Comparison of ENCODE assay signal across 7 mouse cellular contexts in the genomic region with DNA sequence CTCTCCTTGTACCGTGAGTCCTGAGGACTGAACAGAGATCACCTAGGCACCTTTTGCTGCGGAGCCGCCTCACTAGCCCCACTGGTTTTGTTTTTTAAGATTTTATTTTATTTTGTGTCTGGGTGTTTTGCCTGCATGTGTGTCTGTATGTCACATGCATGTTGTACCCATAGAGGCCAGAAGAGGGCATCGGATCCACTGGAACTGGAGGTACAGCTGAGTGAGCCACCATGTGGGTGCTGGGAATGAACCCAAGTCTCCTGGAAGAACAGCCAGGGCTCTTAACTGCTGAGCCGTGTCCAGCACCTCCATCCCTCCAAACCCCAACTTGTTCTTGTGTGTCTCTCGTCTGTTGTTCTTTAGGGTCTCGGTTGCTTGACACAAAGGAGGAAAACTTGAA.
A peak's percentile ranks its signal among the peaks of the same experiment; 100 is the strongest.
DNase-seq lines count a peak whose midpoint lies in the region.

No protein-coding gene starts in this region.

- DNase-seq in kidney, adult 18-20 months: peak; percentile 53
- DNase-seq in kidney, adult 11 months: no peak
- peak; percentile 85 for DNase-seq in 3T3-L1 (ENCODE audit: low read depth, low spot score)
- peak; percentile 45 for DNase-seq in CD4-positive helper T cell, adult 2 months (ENCODE audit: low read depth, low spot score)
- DNase-seq in embryo, embryonic 10 days (ENCODE audit: low spot score): peak; percentile 70
- DNase-seq in lung, postnatal 10 days: peak; percentile 75
- no peak for DNase-seq in urinary bladder, postnatal 4 days (ENCODE audit: low spot score in 2 of 2)

Comparison
In these comparisons a context has a peak if more than half of its experiments do, and no peak if none do; other contexts are left out.
1. DNase-seq: peak in kidney, adult 18-20 months (single experiment), 3T3-L1 (single experiment), CD4-positive helper T cell, adult 2 months (single experiment), embryo, embryonic 10 days (single experiment) and lung, postnatal 10 days (single experiment); none in kidney, adult 11 months (single experiment) and urinary bladder, postnatal 4 days (0 of 2).